Mouse (Mus musculus): ENCODE data around the gene S100a5. TPM values are rescaled to one million over a fixed set of nuclear protein-coding genes. Genes with fewer than 3 reads are reported as not detected.

S100a5 gene
- polyA plus RNA-seq, 1 experiment from 2014 or later = not detected

GRCm38 (mm10) chr3:90601486-90602110, 6.7 kb upstream of the S100a5 start, which contains the start of gene Gm42674:
TSS of gene Gm42674 (plus strand) at chr3:90601904.
- no peak for DNase-seq
- Histone ChIP-seq H3K27me3 (no peaks in the 10 kb centered on the region), H3K9ac (no peak within 1 kb of the TSS), H3K9me3 (replicated peaks) (no peaks in the 10 kb centered on the region), H3K4me3 (replicated peaks) (no peak within 1 kb of the TSS), H3K4me2 (no peak within 1 kb of the TSS), H3K27ac (no peak within 1 kb of the TSS), H3K36me3 (no peaks in the 10 kb centered on the region), H3K4me1 (replicated peaks) (peaks cover 8% of the 10 kb centered on the region)
- WGBS (ENCODE audit: insufficient replicate concordance) = 68% methylated on average over 11 of the region's 11 CpGs
- no peak for ATAC-seq (ENCODE audit: low read depth)

GRCm38 (mm10) chr3:90603623-90604022, 4.7 kb upstream of the S100a5 start, which contains the start of gene S100a4:
TSS of gene S100a4 (plus strand) at chr3:90603771.
- Histone ChIP-seq H3K4me1 (replicated peaks) (peaks cover 8% of the 10 kb centered on the region), H3K27ac (no peak within 1 kb of the TSS), H3K4me3 (replicated peaks) (no peak within 1 kb of the TSS), H3K4me2 (no peak within 1 kb of the TSS), H3K27me3 (no peaks in the 10 kb centered on the region), H3K36me3 (no peaks in the 10 kb centered on the region), H3K9me3 (replicated peaks) (no peaks in the 10 kb centered on the region), H3K9ac (no peak within 1 kb of the TSS)
- 0 out of 2 replicates have a peak, but pooled peaks have one; percentile 29 for ATAC-seq (ENCODE audit: low read depth)
- no peak for DNase-seq
- 19% methylated on average over 3 of the region's 3 CpGs for WGBS (ENCODE audit: insufficient replicate concordance)

- Histone ChIP-seq H3K4me3 (replicated peaks) (no peak overlapping the region), H3K36me3 (no peaks in the 10 kb centered on the region), H3K27ac (no peak overlapping the region), H3K4me2 (no peak overlapping the region), H3K4me1 (replicated peaks) (peaks cover 8% of the 10 kb centered on the region), H3K9me3 (replicated peaks) (no peaks in the 10 kb centered on the region), H3K27me3 (no peaks in the 10 kb centered on the region), H3K9ac (no peak overlapping the region)
- ATAC-seq (ENCODE audit: low read depth) = no peak
- 51% methylated on average over 4 of the region's 4 CpGs for WGBS (ENCODE audit: insufficient replicate concordance)
- DNase-seq = no peak
Measured at GRCm38 (mm10) chr3:90604416-90604815, 3.9 kb upstream of the S100a5 start.

DNA sequence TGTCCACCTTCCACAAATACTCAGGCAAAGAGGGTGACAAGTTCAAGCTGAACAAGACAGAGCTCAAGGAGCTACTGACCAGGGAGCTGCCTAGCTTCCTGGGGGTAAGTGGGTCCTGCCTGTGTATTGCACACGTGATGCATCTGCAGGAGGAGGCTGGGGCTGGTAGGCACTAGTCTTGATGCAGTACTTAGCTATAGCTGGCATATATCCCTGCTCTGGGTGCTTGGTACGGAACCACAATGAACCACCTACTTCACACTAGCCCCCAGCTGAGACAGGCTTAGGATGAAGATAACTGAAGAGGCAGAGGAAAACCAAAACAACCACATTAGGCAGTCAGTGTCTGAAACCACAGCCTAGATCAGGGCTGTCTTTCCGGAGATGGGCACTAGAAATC, 3.3 kb upstream of the S100a5 start:
- no peak overlapping the region for H3K9ac ChIP-seq
- no peak overlapping the region for H3K27ac ChIP-seq
- H3K4me3 ChIP-seq (replicated peaks) = no peak overlapping the region
- no peak overlapping the region for H3K4me2 ChIP-seq
- peaks cover 8% of the 10 kb centered on the region for H3K4me1 ChIP-seq (replicated peaks)
- H3K9me3 ChIP-seq (replicated peaks) = no peaks in the 10 kb centered on the region
- H3K36me3 ChIP-seq = no peaks in the 10 kb centered on the region
- ATAC-seq (ENCODE audit: low read depth) = no peak
- 34% methylated on average over 3 of the region's 3 CpGs for WGBS (ENCODE audit: insufficient replicate concordance)
- no peaks in the 10 kb centered on the region for H3K27me3 ChIP-seq
- no peak for DNase-seq

DNA sequence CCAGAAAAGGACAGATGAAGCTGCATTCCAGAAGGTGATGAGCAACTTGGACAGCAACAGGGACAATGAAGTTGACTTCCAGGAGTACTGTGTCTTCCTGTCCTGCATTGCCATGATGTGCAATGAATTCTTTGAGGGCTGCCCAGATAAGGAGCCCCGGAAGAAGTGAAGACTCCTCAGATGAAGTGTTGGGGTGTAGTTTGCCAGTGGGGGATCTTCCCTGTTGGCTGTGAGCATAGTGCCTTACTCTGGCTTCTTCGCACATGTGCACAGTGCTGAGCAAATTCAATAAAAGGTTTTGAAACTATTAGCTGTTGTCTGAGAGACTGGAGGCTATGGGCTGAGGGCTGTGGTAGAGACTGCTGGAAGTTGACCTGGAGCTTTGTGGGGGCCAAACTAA, 2.6 kb upstream of the S100a5 start:
- Histone ChIP-seq H3K27me3 (no peaks in the 10 kb centered on the region), H3K4me2 (no peak overlapping the region), H3K27ac (no peak overlapping the region), H3K9me3 (replicated peaks) (no peaks in the 10 kb centered on the region), H3K4me1 (replicated peaks) (peaks cover 8% of the 10 kb centered on the region), H3K36me3 (no peaks in the 10 kb centered on the region), H3K4me3 (replicated peaks) (no peak overlapping the region), H3K9ac (no peak overlapping the region)
- ATAC-seq (ENCODE audit: low read depth) (no peak), DNase-seq (no peak)
- 62% methylated on average over 2 of the region's 2 CpGs for WGBS (ENCODE audit: insufficient replicate concordance)

DNA sequence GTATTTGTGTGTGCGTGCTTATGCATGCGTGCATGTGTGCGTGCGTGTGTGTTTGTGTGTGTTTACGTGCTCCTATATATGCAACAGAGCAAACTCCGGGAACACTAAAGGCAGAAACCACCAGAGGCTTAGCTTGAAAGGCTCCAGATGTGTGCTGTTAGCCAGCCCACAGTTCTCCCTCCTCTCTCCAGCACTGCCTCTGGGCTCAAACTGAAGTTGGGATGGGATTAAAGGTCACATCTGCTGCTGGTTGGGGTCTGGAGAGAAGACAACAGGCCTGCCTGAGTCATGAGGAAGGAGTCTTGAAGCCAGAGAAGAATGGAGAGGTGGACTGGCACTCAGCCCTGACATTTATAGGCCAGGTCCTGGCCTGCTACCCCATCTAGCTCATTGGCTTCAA, 2.1 kb upstream of the S100a5 start:
- Histone ChIP-seq H3K9me3 (replicated peaks) (no peaks in the 10 kb centered on the region), H3K4me3 (replicated peaks) (no peak overlapping the region), H3K9ac (no peak overlapping the region), H3K4me2 (no peak overlapping the region), H3K36me3 (no peaks in the 10 kb centered on the region), H3K4me1 (replicated peaks) (peaks cover 8% of the 10 kb centered on the region), H3K27me3 (no peaks in the 10 kb centered on the region), H3K27ac (no peak overlapping the region)
- 68% methylated on average over 6 of the region's 6 CpGs for WGBS (ENCODE audit: insufficient replicate concordance)
- no peak for DNase-seq
- no peak for ATAC-seq (ENCODE audit: low read depth)

DNA sequence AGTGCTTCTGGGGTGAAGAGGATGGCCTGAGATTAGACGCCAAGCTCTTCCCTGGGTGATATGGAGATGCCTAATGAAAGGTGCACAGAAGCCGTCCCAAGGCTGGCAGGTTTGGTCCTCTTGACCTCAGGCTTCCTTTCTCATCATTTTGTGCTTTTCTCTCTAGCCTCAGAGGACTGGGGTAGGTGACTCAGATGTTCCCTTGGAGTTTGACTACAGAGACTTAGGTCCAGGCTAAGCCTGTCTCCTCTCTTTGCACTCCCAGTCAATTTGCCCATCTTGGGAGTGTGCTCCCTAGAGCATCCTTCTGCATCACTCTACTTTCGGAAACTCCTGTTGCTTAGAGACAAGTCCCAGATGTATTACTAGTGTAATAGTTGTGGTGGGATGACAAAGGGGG, 962 bp upstream of the S100a5 start:
- H3K36me3 ChIP-seq = no peaks in the 10 kb centered on the region
- H3K27me3 ChIP-seq = no peaks in the 10 kb centered on the region
- 70% methylated on average over 3 of the region's 3 CpGs for WGBS (ENCODE audit: insufficient replicate concordance)
- no peak overlapping the region for H3K4me2 ChIP-seq
- no peaks in the 10 kb centered on the region for H3K9me3 ChIP-seq (replicated peaks)
- DNase-seq (no peak), ATAC-seq (ENCODE audit: low read depth) (no peak)
- H3K4me3 ChIP-seq (replicated peaks) = no peak overlapping the region
- no peak overlapping the region for H3K9ac ChIP-seq
- no peak overlapping the region for H3K27ac ChIP-seq
- peaks cover 8% of the 10 kb centered on the region for H3K4me1 ChIP-seq (replicated peaks)

DNA sequence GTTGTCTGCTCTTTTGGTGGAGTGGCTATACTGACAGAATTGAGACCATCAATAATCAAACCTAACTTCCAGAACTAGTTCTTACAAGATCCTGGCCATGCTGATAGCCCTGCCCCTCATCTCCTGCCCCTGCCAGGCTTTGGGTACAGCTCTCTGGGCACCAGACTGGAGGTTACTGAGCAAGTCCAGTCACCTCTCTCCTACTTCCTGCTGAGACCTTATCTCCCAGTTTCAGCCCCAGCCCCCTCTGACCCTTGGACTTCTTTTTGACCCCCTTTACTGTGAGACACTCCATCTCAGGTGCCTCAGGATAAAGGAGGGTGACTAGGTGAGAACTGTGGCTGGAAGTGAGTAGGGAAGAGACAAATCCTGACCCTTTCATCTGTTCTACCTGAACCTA, 779 bp downstream of the S100a5 start:
- Histone ChIP-seq H3K9ac (no peak overlapping the region), H3K27ac (no peak overlapping the region), H3K9me3 (replicated peaks) (no peaks in the 10 kb centered on the region), H3K36me3 (no peaks in the 10 kb centered on the region), H3K27me3 (peaks cover 11% of the 10 kb centered on the region; the same call in 1 of the 2 replicates), H3K4me1 (replicated peaks) (peaks cover 14% of the 10 kb centered on the region), H3K4me3 (replicated peaks) (no peak overlapping the region), H3K4me2 (no peak overlapping the region)
- no peak for DNase-seq
- no peak for ATAC-seq (ENCODE audit: low read depth)

- no peak for ATAC-seq (ENCODE audit: low read depth)
- WGBS (ENCODE audit: insufficient replicate concordance) = 65% methylated on average over 3 of the region's 3 CpGs
Measured at GRCm38 (mm10) chr3:90611494-90611893, 3.2 kb downstream of the S100a5 start.

DNA sequence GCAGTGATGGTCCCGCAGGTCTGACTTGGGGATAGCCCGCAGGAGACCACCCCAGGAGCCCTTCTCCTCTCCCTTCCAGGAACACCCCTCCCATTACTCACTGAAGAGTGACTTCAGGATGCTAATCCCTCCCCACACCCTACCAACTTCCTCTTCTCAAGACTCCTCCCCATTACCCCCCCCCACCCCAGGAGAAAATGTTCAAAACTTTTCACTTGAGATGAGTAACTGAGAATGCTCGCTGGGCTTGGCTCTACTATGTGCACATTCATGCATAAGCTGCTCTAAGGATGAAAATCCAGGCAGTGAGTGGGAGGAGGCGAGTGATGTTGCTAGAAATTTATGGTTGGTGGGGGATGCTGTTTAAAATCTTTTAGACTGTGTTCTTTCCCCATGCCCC, 3.7 kb downstream of the S100a5 start:
- H3K4me2 ChIP-seq = no peak overlapping the region
- H3K9me3 ChIP-seq (replicated peaks) = no peaks in the 10 kb centered on the region
- peaks cover 8% of the 10 kb centered on the region for H3K4me1 ChIP-seq (replicated peaks)
- peaks cover 11% of the 10 kb centered on the region; the same call in 1 of the 2 replicates for H3K27me3 ChIP-seq
- 30% methylated on average over 4 of the region's 4 CpGs for WGBS (ENCODE audit: insufficient replicate concordance)
- H3K27ac ChIP-seq = no peak overlapping the region
- H3K4me3 ChIP-seq (replicated peaks) = no peak overlapping the region
- no peaks in the 10 kb centered on the region for H3K36me3 ChIP-seq
- ATAC-seq (ENCODE audit: low read depth) (no peak), DNase-seq (no peak)
- H3K9ac ChIP-seq = no peak overlapping the region

More at GRCm38 (mm10) chr3:90611494-90611893, 3.2 kb downstream of the S100a5 start:
- no peak overlapping the region for H3K4me3 ChIP-seq (replicated peaks)
- no peak overlapping the region for H3K9ac ChIP-seq
- peaks cover 11% of the 10 kb centered on the region; the same call in 1 of the 2 replicates for H3K27me3 ChIP-seq
- DNase-seq = no peak
- no peaks in the 10 kb centered on the region for H3K9me3 ChIP-seq (replicated peaks)
- no peak overlapping the region for H3K27ac ChIP-seq
- H3K36me3 ChIP-seq = no peaks in the 10 kb centered on the region
- H3K4me2 ChIP-seq = no peak overlapping the region
- H3K4me1 ChIP-seq (replicated peaks) = peaks cover 8% of the 10 kb centered on the region

DNA sequence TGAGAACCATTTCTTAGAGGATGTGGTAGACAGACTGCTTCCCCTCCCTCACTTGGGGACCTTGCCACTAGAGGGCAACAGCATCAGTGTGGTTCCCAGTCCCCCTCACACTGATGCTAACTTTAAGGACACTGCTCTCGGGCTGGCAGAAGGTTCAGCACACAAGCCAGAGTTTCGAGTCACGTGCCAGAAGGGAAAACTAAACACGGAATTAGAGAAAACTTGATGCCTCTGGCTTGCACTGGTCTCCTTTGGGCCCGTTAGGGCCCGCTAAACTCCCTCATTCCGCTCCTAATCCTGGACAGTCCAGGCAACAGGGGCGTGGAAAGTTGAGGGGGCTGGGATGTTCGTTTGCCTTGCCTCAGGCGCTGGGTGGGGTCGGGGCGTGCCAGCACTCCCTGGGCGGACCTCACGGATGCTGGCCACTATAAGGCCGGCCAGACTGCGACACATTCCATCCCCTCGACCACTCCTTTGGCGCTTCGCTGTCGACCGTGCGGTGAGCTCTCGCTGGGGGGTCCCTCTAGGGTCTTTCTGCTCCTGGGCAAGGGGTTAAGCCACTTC, 4.5 kb downstream of the S100a5 start, which contains the start of gene S100a6:
TSS of gene S100a6 (plus strand) at position 155 of the 564 bp plus-strand sequence.
- H3K27me3 ChIP-seq = peaks cover 11% of the 10 kb centered on the region; the same call in 1 of the 2 replicates
- H3K36me3 ChIP-seq = no peaks in the 10 kb centered on the region
- no peaks in the 10 kb centered on the region for H3K9me3 ChIP-seq (replicated peaks)
- H3K4me3 ChIP-seq (replicated peaks) = peak within 1 kb of the TSS; percentile 25
- no peak within 1 kb of the TSS for H3K27ac ChIP-seq
- peaks cover 8% of the 10 kb centered on the region for H3K4me1 ChIP-seq (replicated peaks)
- peak within 1 kb of the TSS; percentile 52 for H3K4me2 ChIP-seq
- DNase-seq (no peak), ATAC-seq (ENCODE audit: low read depth) (peak; percentile 50; the same call in 1 of the 2 replicates)
- 1% methylated on average over 23 of the region's 23 CpGs for WGBS (ENCODE audit: insufficient replicate concordance)
- no peak within 1 kb of the TSS for H3K9ac ChIP-seq

Data from liver, embryonic 13.5 days (tissue).